8 mouse cellular contexts compared by ENCODE assay signal in the genomic region with DNA sequence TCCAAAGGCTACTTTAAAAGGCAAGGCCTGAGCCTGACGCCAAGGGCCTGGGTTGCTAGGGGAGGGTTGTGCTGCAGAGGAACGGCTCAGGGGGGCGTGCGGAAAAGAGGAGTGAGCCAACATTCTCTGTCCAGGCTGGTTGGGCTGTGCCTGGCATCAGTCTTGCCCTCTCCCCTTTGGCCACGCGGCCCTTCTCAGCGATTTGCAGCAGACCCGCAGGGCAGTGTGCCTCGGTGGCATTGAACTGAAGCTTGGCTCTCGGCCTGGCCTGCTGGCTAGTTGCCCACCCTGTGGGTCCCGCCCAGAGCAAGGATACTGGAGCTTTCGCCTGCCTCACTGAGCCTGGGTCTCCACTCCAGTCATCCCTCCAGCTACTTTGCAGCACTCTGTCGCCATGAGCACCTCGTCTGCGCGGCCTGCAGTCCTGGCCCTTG. TPM values are rescaled to one million over a fixed set of nuclear protein-coding genes. Genes with fewer than 3 reads are reported as not detected.
DNase-seq lines count a peak whose midpoint lies in the region; ATAC-seq and TF ChIP-seq lines count a peak whose summit lies in the region.

A gene (plus strand): TSS at position 112 of the 434 bp plus-strand sequence.

- 32% methylated on average over 16 of the region's 16 CpGs for WGBS in hindbrain, postnatal 0 days
- 89% methylated on average over 16 of the region's 16 CpGs for WGBS in thymus, adult 2 months

- no peak within 1 kb of the TSS for H3K27ac ChIP-seq in hindbrain, postnatal 0 days
- H3K27ac ChIP-seq in thymus, adult 2 months (ENCODE audit: control insufficient read depth, insufficient read depth, low read length): no peak within 1 kb of the TSS

- peak; percentile 89 for DNase-seq in Muller cell, postnatal 12 days (ENCODE audit: inconsistent ontology term)
- peak; percentile 24 for DNase-seq in brain, adult 2 months (ENCODE audit: low read depth, low spot score)
- peak; percentile 49 to 61 for DNase-seq in frontal cortex, postnatal 36 days (ENCODE audit: low spot score in 2 of 2)
- DNase-seq in hindbrain, postnatal 0 days (ENCODE audit: low spot score): peak; percentile 92
- DNase-seq in left cerebral cortex, postnatal 10 days (ENCODE audit: extremely low spot score in 1 of 2, low spot score in 2 of 2): peak; percentile 73 to 80
- peak; percentile 69 for DNase-seq in ovary, postnatal 14 days (ENCODE audit: low spot score)
- no peak for DNase-seq in spleen, adult 18-20 months
- DNase-seq in thymus, adult 2 months: no peak

- no peak within 1 kb of the TSS for H3K4me3 ChIP-seq in hindbrain, postnatal 0 days (ENCODE audit: low read length)
- no peak within 1 kb of the TSS for H3K4me3 ChIP-seq in thymus, adult 2 months (ENCODE audit: control insufficient read depth, insufficient read depth, low read length)

- H3K36me3 ChIP-seq in hindbrain, postnatal 0 days (ENCODE audit: insufficient read depth, low read length): no peaks in the 10 kb centered on the region
- no peaks in the 10 kb centered on the region for H3K36me3 ChIP-seq in thymus, adult 2 months (ENCODE audit: control insufficient read depth, insufficient read depth, low read length)

- no peaks in the 10 kb centered on the region for H3K9me3 ChIP-seq in hindbrain, postnatal 0 days (ENCODE audit: low read length)

- TF ChIP-seq POLR2A in thymus, adult 2 months (IDR thresholded peaks at IDR 0.05; ENCODE audit: control insufficient read depth, extremely low read depth, insufficient read depth, low read length, poor library complexity): no peak

- intact Hi-C loops in left cerebral cortex, postnatal 10 days (cut with DNase I): loop anchor here (10.0 kb wide), 2 partner anchors 286 to 596 kb away; a partner anchor contains a TSS

- H3K4me2 ChIP-seq in hindbrain, postnatal 0 days (ENCODE audit: low read depth, low read length): peak within 1 kb of the TSS; percentile 18

- H3K27me3 ChIP-seq in hindbrain, postnatal 0 days (ENCODE audit: insufficient read depth, low read length): no peaks in the 10 kb centered on the region
- H3K27me3 ChIP-seq in thymus, adult 2 months (ENCODE audit: control insufficient read depth, insufficient read depth, low read length): no peaks in the 10 kb centered on the region

- peak; percentile 97 for ATAC-seq in hindbrain, postnatal 0 days

- no peaks in the 10 kb centered on the region; the same call in 1 of the 2 replicates for H3K4me1 ChIP-seq in hindbrain, postnatal 0 days (ENCODE audit: insufficient read depth, low read length)
- no peaks in the 10 kb centered on the region for H3K4me1 ChIP-seq in thymus, adult 2 months (replicated peaks; ENCODE audit: control insufficient read depth, insufficient read depth, low read length)

- peak; percentile 19; the same call in 1 of the 2 replicates for TF ChIP-seq CTCF in hindbrain, postnatal 0 days (IDR thresholded peaks at IDR 0.05; ENCODE audit: low read depth)
- no peak for TF ChIP-seq CTCF in thymus, adult 2 months (IDR thresholded peaks at IDR 0.05; ENCODE audit: borderline replicate concordance, control insufficient read depth, extremely low read depth, insufficient read depth, low read length, poor library complexity)

- no peak within 1 kb of the TSS for H3K9ac ChIP-seq in hindbrain, postnatal 0 days (replicated peaks; ENCODE audit: low read length)

RNA-seq across cellular contexts. Expression of the gene that starts here (rescaled TPM):
- total RNA-seq in hindbrain, postnatal 0 days (2014; rRNA removed): 29.8 and 36.3 TPM in 2 replicates
- 105 and 115 TPM in 2 replicates for polyA plus RNA-seq in hindbrain, postnatal 0 days (2015; fragmentation: Nextera tagmentation; extraction: Ambion mirVana)
- total RNA-seq in left cerebral cortex, postnatal 10 days (2021): 1 to 10 TPM; 1.9 to 2.1 TPM
- polyA plus RNA-seq in thymus, adult 2 months (2012; rRNA removed): 0.69 and 1.3 TPM in 2 replicates

Comparison
In these comparisons a context has a peak if more than half of its experiments do, and no peak if none do; other contexts are left out.
1. RNA of the gene that starts here (polyA plus RNA-seq): 105 to 115 TPM in hindbrain, postnatal 0 days; 0.69 to 1.3 TPM in thymus, adult 2 months; every median in the first group is over 10 times any median in the second.
2. DNase-seq: peak in Muller cell, postnatal 12 days (single experiment), brain, adult 2 months (single experiment), frontal cortex, postnatal 36 days (2 of 2), hindbrain, postnatal 0 days (single experiment), left cerebral cortex, postnatal 10 days (2 of 2) and ovary, postnatal 14 days (single experiment); none in spleen, adult 18-20 months (0 of 2) and thymus, adult 2 months (single experiment).